Mouse (Mus musculus) kidney, adult 11 months (tissue): ENCODE measurements around the gene Drap1.

Experiments
- DNase-seq: peaks from one replicate; pipeline ENCODE4 v3.0.0; 2022

Gene Drap1

DNA sequence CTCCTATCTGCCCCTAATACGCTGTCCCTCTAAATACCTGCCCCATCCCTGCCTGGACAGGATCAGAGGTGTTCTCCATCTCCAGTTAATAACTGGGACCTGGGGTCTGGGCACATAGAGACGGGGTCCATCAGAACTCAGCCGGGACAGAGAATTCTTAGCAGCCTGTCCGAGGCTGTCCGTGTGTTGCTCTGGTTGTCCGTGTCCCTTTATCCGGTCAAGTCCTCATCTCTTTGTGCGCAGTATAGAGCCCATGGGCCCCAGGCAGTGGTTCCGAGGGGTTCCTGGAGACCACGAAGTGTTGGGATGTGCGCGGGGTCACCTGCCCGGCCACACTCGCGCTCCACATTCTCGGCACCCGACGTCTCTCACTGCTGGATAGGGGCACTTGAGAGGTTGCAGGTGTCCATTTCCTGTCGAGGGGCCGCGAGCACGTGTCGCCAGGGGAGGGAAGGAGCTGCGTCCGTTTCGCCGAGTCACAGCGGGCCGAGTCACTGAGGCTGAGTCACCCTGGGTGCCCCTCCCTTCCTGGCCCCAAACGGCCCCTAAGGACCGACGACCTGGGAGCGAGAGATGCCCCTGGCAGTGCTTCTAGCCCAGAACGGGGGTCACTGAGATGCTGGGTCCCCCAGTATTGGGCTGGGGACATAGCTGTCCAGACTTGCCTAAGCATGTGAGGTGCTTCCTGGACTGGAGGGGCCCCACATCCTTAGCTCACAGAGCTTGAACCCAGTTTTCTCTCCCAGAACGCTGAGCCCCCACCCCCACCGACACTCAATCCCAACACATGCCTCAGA, 23.8 kb upstream of the Drap1 start:
- DNase-seq, result no peak

DNA sequence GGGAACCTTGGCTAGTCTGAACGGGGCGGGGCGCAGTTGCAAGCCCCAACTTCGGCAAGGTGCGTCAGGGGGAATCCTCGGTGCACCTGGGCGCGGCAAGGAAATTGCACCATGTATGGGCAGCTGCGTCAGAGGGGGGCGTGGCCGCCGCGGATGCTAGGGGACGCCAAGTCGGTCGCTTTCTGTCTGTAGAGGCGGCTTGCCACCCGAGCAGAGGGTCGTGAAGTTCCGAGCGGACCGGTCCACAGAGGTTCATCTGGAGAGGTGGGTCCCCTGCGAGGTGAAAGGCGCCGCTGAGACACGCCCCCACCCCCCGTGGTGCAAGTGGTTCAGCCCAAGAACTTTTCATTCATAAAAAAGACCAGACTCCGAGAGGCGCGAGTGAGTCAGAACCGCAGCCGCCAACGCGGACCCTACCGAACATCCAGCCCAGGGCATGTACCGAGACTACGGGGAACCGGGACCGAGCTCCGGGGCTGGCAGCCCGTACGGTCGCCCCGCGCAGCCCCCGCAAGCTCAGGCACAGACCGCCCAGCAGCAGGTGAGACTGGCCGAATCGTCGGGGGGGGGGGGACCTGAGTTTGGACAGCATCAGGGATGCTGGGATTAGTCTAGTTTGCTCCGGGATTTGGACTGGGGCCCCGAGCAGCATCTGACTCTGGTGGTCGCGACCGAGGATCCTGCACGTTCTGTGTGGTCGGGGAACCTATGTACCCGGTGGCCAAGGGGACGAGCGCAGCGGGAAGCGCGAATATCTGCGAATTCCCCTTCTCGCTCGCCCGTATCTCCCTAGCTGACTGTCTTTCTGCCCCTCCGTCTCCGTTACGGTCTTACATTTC, 23.0 kb upstream of the Drap1 start, which contains the start of gene Fosl1:
TSS of gene Fosl1 (plus strand) at position 33 of the 839 bp plus-strand sequence.
- peak; percentile 60 for DNase-seq

DNA sequence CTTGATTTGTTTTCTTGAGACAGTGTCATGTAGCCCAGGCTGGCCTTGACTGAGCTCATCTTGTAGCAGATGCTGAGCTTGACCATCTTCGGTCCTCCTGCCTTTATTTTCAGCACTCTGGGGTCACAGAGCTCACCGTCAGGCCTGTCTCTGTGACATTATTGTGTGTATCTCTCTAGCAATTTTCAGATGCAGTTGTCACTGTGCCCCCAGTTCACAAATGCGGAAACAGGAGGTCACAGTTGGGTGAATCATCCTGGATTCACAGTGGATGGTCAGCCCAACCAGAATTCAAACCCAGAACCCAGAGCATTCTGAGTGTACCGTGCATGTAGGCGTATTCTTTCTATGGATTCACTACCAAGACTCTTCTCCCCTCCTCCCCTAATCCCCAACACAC, 21.0 kb upstream of the Drap1 start:
- DNase-seq, result no peak

DNA sequence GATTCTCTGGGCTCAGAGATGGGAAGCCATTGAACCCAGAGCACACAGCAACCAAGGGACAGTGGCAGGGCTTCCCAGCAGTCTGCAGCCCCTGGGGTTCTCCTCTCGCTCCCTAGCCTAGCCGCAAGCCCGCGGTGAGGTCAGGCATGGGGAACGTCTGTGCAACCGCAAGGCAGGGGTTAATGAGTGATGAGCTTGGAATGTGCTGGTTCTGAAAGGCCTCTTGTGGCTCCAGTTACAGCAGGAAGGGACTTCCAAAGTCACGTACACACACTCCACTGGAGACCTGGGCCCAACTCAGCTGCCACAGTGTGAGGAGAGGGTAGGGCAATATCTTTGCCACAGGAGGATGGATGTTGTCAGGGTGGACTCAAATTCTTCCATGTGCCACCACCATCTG, 20.2 kb upstream of the Drap1 start:
- peak; percentile 64 for DNase-seq

DNA sequence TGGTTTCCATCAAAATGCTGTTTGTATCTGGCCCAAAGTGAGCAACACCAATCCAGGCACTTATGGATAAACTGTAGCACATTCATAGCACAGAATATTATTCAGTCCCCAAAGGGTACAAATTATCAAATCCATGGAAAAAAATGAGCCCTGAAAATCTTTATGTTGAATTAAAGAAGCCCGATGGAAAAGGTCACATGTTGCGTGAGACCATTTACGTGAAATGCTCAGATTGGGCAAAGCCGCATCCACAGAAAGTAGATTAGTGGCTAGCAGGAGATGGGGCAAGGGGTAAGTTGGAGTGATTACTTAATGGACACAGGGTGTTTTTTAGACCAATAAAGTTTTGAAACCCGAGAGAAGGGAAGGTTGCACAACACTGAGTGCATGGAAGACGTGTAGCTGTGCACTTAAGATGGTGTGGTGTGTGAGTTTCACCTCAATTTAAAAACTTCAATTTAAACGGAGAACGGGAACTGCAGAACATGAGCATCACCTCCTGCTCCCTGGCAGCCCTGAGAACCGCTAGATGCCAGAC, 19.7 kb upstream of the Drap1 start:
- no peak for DNase-seq

DNA sequence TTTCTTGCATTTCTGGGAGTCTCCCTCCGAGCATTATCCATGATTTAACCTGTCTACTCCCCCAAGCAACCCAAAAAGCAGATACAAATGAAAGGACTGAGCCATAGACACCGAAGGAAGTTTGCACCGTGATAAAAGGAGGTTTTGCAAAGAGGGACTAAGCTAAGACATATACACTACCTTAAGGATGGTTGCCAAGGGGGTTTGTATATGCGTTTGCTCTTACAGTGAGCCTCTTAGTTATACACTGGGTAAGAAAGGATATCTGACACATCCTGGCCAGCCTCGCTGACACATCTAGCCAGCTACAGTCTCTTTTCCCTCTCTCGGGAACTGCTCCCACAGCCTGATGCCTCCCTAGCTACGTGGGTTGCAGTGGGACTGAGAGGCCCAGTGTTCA, 9.2 kb upstream of the Drap1 start:
- no peak for DNase-seq

DNA sequence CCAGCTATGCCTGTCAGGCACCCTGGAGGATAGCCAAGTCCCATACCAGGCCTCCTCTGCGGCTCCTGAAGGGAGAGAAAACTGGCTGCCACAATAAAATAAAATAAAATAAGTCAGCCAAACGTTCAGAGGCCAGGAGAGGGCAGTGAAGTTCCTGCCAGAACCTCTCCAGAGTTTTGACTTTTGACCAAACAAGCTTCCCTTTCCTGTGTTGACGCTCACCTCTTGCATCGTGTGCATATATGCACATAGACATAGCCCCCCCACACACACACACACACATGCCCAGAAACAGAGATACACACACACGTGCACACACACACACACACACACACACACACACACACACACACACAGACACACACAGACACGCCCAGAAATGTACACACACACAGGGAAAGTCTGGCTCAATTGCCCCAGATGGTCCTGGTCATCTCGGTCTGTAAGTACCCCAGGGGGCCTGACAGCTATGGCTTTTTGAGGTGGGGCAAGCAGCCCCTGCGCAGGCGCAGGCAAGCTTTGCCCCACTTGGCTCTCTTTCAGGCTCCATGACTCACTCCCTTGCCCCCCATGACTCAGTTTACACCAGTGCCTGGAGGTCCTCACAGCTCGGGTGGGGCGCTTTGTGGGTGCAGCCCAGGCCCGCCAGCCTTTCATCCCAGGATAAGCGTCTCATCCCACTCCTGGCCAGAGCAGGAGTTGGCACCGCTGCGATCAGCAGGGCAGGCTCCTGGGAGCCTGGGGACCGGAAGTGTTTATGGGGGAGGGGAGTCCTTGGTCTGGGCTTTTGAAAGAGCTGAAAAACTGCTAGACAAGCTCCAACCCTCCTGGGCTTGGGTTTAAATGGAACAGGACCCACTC, 8.4 kb upstream of the Drap1 start:
- peak; percentile 64 for DNase-seq

DNA sequence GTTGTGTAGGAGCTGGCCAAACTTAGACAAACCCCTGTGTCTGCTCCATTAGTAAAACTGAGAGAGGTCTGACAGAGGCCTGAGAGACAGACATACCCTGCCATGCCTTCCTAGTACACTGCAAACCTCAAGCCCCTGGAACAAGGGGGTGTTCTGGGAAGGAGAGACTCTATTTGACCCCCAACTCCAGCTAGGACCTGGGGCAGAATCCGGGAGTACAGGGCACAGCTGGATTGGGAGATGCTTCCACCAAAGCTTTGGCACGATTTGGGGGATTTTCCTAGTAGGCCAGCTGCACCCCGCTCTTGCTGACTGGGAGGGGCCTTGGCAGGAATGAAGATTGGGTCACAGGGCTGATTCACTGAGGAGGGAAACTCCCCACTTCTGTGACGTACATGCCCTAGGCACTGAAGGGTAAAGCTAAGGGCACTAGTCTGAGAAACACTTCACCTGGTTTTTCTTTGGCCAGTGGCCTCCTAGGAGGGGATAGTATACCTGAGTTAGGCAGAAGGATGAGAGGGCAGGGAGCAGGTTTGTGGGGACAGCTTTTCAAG, 7.2 kb upstream of the Drap1 start:
- DNase-seq, result no peak

DNA sequence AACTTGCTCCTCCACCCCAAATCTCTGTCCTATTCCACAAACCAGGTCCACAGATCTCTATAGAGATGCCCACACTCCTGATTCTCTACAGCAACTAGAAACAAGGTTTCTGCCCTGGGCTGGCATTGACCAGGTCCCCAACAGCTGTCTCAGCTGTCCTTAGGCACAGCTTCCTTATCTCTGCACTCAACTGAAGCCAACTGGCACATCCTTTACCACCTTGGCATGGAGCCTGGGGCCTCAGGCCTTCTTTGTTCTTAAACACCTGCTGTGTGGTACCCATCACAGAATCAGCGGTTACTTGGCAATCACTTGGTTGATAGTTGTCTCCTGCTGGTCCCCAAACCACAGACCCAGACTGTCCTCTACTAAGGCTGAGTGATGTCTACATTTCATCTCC, 5.6 kb upstream of the Drap1 start:
- no peak for DNase-seq

DNA sequence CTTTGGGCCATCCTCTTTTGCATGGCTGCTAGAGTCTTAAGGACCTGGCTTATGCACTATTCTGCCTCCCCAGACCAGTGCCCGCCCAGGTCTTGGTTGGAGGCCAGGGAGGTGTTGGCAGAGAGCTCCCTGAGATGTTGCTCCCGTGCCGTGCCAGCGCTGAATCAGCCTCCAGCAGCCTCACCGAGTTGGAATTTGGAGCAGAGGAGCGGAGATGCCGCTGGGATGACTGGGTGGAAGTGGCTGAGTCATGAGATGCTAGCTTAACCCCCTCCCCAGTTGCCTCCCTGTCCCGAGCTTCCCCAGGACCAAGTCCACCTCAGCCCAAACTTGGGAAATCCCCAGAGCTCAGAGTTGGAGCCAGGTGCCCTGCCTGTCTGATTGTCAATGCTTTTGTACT, 5.0 kb upstream of the Drap1 start:
- DNase-seq, result peak; percentile 80

DNA sequence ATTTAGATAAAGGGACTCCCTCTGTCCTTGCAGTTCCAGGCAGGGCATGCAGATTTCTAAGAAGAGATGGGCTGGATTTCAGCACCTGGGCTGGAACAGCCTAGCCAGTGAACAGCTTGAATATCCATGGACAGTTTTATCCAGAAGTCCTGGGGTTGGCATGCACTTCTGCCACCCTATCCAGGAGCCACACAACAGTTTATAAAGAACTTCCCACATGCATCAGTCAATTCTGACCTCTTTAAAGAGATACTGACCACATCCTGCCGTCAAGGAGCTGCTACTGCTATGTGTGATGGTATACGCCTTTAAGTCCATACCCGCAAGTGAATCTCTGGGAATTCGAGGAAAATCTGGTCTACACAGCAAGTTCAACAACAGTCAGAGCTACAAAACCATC, 4.4 kb upstream of the Drap1 start:
- DNase-seq, result no peak

DNA sequence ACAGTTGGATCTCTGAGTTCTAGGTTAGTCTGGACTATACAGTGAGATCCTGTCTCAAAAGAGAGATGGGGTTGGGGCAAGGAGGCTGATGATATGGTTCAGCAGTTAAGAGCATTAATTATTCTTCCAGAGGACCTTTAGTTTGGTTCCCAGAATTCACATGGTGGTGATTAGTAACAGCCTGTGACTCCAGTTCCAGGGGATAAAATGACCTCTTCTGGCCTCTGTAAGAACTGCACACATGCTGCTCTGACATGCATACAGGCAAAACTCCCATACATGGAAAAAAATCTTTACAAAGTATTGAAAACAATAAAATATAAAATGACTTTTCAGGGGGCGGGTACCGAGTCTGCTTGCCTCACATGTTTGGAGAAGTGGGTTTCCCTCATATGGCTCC, 3.3 kb upstream of the Drap1 start:
- peak; percentile 44 for DNase-seq

DNA sequence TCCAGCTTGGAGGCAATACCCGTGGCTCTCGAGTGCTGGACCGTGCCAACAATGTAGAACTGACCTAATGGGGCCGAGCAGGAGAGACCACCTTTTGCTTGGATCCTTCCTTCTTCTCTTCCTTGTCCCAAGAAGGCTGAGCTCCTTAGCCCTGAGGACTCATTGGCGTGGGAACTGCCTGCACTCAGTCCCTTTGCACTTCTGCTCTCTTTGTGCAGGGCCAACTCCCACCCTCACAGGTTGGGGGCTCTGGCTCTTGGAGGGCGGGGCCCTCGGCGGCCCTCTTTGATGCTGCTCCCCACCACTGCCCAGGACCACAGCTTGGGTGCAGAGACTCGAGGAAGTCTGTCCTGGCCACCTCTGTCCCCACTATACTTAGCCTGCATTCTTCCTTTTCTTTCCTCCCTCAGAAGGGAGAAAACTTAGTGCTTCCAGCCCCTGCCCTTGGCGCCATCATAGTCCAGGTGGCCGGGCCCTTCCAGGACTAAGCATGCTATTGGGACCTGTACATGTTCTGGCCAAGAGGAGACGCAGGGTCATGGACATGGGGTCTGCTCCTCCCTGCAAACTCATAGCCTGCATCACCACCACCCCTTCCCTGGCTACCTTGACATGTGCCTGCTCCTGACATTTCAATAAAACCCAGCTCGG, 2.0 kb upstream of the Drap1 start:
- no peak for DNase-seq

DNA sequence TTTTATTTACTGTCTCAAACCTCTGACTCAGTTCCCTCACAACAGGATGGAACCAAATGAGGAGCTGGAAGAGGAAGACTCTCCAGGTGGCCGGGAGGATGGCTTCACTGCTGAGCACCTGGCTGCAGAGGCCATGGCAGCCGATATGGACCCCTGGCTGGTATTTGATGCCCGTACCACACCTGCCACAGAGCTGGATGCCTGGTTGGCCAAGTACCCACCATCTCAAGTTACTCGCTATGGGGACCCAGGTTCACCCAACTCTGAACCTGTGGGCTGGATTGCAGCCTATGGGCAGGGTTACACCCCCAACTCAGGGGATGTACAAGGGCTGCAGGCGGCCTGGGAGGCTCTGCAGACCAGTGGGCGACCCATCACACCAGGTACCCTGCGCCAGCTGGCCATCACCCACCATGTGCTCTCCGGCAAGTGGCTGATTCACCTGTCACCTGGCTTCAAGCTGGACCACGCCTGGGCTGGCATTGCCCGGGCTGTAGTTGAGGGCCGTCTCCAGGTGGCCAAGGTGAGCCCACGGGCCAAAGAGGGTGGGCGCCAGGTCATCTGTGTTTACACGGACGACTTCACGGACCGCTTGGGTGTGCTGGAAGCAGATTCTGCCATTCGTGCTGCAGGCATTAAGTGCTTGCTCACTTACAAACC, 1.3 kb upstream of the Drap1 start:
- no peak for DNase-seq

DNA sequence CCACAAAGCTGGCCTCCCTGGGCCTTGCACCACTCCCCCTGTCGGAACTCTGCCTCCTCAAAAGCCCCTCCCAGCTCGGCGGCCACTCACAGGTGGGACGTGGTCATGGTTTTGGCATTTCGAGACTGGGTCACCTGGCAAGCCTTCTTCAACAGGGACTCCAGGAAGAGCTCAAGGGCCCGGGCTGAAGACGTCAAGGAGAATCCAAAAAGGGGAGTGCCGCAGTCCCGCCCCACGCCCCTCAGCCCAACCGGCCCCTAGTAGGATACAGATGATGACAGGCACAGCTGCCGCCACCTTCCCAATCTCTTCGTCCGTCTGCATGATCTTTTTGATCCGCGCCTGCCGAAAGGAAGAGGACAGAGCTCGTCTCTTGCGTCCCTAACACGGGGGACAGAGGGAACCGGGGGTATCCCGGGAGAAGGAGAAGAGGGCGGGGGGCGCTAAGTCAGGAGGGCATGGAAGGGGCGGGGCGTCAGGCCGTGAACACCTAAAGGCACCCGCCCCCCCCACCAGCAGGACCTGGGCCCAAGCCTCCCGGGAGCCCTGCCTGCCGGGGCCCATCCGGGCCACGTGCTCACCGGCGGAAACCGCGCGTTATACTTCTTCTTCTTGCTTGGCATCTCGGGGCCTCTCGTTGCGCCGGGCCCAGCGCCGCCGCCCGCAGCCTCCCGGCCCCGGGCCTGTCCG, 542 bp downstream of the Drap1 start:
- peak; percentile 76 for DNase-seq

DNA sequence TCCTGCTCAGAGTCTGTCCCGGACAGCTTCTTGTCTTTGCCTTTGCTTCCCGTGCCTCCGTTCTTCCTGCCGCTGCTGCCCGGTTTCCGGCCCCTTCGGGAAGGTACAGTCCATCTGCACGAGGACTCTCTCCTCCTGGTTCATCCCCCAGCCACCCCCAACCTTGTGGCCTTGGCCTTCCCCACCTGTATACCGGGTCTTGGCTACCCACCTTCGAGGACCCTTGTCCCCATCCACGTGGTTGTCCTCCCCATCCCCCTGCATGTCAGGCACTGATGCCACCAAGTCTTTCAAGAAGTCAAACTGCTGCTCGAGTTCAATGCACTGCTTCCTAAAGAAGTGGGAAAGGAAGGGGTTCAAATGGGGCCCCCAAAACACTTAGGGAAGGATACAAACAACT, 1.2 kb downstream of the Drap1 start:
- no peak for DNase-seq

DNA sequence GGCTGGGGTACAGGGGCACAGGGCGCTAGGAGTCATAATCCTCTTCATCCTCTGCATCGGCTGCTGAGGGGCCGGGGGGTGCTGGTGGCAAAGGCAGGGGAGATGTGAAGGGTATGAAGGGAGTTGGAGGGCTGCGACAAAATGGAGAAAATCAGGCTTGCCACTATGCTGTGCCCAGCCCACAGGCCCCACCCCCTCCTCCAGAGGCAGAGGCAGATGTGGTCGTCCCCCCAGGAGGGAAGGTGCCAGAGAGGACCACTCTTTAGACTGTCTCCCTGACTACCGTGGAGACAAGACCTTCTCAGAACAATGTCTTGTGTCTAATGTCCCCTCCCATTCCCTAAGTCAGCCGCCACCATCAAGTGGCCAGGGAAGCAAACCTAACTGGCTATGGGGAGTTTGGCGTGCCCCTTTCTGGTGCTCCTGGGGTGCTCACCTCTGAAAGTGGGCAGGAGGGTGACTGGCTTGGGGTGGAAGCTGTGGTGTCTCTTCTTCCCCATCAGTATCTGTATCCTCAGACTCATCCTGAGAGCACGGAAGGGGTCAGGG, 1.8 kb downstream of the Drap1 start:
- DNase-seq, result no peak

DNA sequence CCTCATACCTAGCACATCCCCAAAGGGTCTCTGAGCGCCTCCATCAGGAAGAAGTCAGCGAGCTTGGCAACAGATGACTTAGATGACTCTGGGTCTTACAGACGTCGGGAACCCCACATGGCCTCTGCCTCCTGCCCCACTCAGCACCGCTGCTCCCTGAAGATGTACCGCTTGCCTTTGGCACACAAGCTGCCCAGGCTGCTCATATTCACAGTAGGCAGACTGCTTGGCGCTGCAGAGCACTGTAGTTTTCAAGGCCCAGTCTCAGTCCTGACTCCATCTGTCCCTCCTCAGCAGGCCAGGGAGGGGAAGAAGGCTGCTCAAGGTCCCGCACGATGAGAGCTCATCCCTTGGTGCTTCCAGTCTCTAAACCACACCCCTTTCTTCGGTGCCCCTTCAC, 2.5 kb downstream of the Drap1 start:
- no peak for DNase-seq

DNA sequence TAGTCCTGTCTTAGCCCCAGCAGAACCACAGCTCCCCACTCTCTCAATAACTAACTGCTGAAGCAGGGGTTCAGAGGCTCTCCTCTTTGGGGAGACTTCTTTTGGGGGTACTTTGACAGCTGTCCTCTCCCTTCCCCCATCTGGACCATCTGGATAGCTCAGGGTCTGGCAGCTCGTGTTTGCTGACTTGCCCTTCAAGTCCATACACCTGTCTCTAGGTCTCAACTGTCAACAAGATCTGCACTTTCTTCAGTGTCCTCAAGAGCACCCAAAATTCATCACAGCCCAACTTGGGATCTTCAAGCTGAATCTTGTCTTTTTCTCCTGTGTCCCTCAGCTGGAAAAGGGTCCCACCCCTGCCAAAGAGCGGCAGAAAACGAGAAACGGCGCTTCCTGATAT, 3.0 kb downstream of the Drap1 start:
- no peak for DNase-seq

DNA sequence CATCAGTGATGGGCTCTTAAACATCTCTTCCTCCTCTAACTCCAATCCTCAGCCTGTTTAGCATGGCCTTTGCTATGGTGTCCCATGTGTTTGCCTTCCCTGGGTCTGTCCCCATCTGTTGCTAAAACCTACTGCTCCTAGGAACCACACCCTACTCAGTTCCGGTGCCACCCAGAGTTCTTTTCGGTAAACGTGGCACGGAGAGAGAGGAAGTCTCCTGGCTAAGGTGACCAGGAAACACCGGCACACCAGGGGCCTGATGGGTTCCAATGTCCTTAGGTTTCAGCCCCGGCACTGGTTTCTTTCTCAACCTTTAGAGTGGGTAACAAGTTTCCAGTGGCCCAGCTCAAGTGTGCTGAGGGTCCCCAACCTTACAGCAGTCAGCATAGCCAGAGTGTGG, 4.2 kb downstream of the Drap1 start:
- no peak for DNase-seq

DNA sequence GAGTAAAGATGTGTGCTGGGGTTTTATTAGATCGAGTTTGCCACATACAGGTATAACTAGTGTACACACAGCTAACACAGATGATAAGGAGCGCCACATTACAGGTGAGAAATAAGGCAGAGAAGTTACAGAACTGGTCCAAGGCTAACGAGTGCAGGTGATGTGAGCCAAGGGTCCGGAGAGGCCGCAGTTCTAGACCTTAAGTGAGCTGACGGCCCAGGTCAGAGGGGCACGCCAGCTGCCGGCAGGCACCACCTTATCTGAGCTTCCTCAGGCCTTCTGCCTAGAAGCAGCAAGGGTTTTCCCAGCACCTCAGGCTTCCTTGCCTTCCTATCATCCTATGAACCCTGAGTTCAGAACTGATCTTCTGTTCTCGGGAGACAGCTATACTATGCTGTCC, 5.1 kb downstream of the Drap1 start:
- no peak for DNase-seq
